Mouse (Mus musculus): ENCODE measurements around the gene Igf2. TPM values are rescaled to one million over a fixed set of nuclear protein-coding genes. Genes with fewer than 3 reads are reported as not detected.

The Igf2 gene
- 4.3 TPM for polyA plus RNA-seq (2015; fragmentation: Illumina TruSeq; extraction: RNeasy Lipid Tissue Mini Kit (QIAGEN cat#74804); ENCODE audit: insufficient read depth, low replicate concordance)

DNA sequence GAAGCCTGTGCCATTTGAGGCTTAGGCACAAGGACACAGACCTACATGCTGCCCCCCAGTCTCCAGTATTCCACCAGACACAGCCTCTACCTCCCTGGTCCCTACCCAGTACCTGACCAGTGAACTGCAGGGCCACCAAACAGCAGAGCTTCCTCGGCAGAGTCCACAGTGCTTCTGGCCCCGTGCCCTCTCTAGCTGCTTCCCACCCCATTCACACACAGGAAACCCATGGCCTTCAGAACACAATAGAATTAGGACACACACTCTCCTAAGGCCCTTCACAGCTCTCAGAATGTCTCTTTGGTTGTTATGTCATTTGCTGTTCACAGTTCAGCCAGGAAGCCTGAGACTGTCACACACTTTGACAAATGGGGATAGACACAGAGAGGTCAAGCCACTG, at the start of gene Igf2:
TSS of gene Igf2 (minus strand) at position 158 of the 400 bp plus-strand sequence.

DNA sequence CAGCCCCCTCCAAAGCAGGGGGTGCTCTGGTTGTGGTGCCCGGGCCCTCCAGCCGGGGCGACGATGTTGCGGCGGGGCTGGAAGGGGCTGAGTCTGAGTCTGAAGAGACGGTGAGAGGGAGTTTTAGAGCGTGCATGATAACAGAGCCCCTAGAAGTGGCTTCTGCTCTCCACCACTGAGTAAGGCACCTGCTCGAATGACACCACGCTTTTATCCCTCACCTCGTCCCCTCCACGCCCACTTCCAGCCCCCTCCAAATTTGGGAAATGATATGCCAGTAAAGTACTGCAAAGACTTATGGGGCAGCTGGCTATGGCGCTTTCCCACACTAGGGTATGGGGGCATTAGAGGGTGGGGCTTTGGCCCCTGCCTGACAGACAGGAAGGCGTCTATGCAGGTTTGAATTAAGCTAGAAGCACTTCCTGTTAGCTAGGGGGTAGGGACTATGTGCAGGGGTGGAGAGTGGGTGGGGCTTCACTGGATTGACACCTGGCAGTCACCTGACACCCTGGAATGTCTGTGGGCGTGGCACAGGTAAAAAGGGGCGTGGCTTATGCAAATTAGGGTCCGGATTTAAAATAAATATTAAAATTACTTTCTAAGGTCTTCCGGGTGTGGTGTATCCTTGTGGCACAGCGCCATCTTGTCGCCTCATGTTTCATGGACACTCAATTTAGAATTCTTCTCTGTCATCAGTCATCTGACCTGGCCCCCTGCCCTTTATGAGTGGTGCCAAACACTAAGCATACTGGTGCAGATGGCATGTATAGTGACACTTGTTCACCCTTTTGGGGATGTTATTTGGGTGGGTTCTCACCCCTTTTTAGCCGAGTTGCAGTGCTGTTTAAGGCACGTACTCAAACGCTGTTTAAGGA, 3.4 kb upstream of the Igf2 start, which contains the start of gene Gm49394:
TSS of gene Gm49394 (minus strand) at position 192 of the 875 bp plus-strand sequence.

Other genes with a start within 250 kb of the Igf2 start
- 0.32 TPM for gene Syt8, start 232.0 kb downstream of the Igf2 start, polyA plus RNA-seq (2015; fragmentation: Illumina TruSeq; extraction: RNeasy Lipid Tissue Mini Kit (QIAGEN cat#74804); ENCODE audit: insufficient read depth, low replicate concordance)
- gene Tnni2, start 225.0 kb downstream of the Igf2 start, polyA plus RNA-seq (2015; fragmentation: Illumina TruSeq; extraction: RNeasy Lipid Tissue Mini Kit (QIAGEN cat#74804); ENCODE audit: insufficient read depth, low replicate concordance), result 6.7 TPM
- gene Lsp1, start 206.0 kb downstream of the Igf2 start, polyA plus RNA-seq (2015; fragmentation: Illumina TruSeq; extraction: RNeasy Lipid Tissue Mini Kit (QIAGEN cat#74804); ENCODE audit: insufficient read depth, low replicate concordance), result 677 TPM
- 5.0 TPM for gene Tnnt3, start 168.0 kb downstream of the Igf2 start, polyA plus RNA-seq (2015; fragmentation: Illumina TruSeq; extraction: RNeasy Lipid Tissue Mini Kit (QIAGEN cat#74804); ENCODE audit: insufficient read depth, low replicate concordance)
- 51.8 TPM for gene Mrpl23, start 134.1 kb downstream of the Igf2 start, polyA plus RNA-seq (2015; fragmentation: Illumina TruSeq; extraction: RNeasy Lipid Tissue Mini Kit (QIAGEN cat#74804); ENCODE audit: insufficient read depth, low replicate concordance)
- gene Gm49394, start 3.1 kb upstream of the Igf2 start, polyA plus RNA-seq (2015; fragmentation: Illumina TruSeq; extraction: RNeasy Lipid Tissue Mini Kit (QIAGEN cat#74804); ENCODE audit: insufficient read depth, low replicate concordance), result not detected
- not detected for gene Ins2, start 76.6 kb upstream of the Igf2 start, polyA plus RNA-seq (2015; fragmentation: Illumina TruSeq; extraction: RNeasy Lipid Tissue Mini Kit (QIAGEN cat#74804); ENCODE audit: insufficient read depth, low replicate concordance)